Mouse (Mus musculus) urinary bladder, postnatal 10 days (tissue): ENCODE measurements at regions not wholly inside any gene's neighbourhood (a gene's known extent, or its start where the extent isn't known, plus 50 kb on each side); places are given as distances from the start of the nearest gene placed in this dataset.

ENCODE experiments used
- DNase-seq: peaks from one replicate; pipeline ENCODE4 v3.0.0; 2022; ENCODE audit warnings: low spot score

DNA sequence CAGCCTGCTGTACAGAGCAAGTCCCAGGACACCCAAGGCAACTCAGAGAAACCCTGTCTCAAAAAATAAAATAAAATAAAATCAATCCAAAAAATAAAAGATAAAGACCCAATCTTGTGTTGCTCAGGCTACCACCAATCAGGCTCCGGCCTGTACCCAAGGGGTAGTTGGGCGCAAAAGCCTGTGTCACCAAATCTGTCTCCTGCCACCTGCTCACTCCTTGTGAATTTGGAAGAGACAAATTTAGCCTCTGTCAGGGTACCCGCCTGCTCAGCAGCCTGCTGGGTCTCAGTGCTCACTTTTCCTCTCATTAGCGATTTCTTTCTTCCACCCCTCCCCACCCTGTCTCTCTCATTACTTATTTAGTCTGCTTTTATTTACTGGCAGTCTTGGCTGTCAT, 54.6 kb downstream of the Sox4 start:
- DNase-seq: no peak

DNA sequence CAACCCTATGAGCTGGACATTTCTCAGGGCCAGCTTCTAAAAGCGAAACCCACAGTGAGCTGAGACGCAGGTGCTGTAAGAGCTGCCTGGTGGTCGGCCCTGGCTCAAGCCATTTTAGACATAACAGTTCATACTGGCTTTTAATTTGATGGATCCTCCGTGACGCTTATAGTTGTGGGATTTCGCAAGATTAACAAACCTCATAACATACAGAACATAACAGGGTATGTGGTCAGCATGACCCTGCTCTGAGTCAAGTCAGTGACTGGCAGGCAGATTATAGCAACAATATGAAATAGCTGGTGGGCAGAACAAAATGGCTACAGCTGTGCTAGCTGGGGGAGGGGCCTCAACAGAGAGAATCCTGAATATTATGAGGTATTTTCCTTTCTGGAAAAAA, 60.6 kb downstream of the Sox4 start:
- DNase-seq: no peak

DNA sequence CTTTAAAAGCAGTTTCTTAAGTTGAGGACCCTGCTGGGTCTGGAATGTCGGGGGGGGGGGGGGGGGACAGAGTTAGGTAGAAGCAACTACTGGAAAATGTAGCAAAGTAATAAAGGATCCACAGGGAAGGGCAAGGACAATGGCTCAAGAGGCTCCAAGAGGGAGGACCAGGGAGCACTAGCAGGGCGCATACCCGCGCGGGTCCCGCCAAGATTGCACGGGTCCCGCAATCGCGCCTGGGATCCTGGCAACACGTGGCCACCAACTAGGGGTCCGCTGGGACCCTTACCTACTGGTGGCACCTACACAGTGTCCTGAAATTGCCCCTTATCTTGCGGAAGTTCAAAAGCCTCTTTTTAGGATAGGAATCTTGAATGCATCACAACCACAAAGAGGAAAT, 66.4 kb downstream of the Sox4 start:
- no peak for DNase-seq

DNA sequence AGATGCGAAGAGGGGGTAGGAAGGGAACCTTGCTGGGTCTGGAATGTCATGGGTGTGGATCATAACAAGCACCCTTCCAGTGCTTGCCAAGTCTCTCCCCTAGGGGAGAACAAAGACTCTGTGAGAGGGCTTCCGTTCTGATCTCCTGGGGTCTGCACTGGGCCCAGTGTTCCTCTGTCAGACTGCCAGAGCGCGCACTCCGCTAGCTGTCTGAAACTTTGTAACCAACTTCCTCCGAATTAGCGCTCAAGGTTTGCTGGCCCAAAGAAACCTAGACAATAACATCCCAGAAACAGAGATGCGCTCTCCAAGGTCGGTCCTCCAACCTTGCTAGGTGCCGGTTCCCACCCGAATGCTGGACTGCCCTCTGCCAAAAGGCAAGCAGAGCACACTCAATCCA, 66.8 kb downstream of the Sox4 start:
- DNase-seq: no peak

DNA sequence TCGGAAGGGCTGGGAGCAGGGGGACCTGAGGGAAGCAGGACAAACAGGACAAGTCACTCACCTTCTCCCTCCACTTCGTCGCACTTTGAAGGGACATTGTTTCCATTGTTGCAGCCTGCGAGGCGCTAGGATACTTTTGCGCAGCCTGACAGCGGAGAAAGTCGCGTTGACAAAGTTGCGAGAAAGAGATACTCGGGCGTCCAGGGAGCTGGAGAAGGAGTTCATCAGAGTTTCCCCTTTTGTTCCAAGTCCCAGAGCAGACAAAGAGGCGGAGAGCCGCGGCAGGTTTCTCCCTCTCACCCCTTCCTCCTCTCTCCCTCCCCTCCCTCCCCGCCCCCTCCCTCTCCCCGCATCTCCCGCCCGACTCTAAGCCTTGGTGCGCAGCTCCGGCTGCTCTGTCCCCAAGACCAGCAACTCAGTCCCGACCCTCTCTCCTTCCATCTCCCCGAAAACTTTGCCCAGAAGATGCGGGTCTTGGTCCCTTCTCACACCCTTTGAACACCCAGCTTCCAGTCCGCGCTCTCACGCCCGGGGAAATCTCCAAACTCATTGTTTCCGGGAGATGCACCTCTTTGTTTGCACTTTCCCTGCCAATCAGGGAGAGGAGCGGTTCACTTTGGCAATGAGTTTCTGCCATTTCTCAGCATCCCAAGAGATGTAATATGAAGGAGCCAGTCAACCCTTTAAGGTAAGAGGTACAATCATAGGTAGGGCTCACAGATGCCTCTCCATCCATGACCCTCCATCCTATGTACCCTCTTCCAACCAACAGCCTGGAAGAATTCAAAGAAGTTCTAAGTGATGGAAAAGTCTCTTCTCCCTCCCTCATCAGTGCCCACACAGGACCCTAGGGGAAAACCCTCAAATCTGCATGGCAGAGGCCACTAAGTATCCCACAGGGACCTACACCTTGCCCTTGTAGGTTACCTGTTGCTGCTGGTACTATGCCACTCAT, 68.2 kb downstream of the Sox4 start:
- DNase-seq: no peak

DNA sequence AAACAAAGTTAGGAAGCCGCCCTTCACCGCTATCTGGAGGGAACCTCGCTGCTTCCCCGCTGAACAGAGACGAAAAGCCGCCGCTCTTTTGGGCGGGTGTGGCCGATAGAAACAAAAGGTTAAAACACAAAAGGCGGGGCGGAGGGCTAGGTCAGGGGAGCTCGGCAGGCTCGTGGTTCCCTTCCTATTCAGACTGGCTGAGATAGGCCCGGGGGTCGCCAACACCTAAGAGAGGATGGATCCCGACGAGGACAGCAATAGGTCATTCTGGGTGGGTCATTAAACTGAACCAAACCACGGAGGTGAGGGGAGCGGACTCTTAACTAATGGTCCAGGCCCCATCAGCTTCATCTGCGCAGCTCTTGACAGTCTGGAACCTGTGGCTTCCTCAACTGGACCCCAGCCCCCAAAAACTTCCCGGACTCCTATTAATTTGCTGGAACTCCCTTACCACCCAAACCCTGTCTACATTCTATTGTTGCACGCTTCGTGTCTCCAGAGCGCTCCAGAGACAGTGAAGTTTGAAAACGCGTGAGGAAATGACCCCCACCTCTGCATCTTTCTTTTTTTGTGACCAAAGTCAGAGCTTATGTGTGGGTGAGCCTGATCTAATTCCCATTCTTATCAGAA, 69.2 kb downstream of the Sox4 start:
- DNase-seq: no peak

DNA sequence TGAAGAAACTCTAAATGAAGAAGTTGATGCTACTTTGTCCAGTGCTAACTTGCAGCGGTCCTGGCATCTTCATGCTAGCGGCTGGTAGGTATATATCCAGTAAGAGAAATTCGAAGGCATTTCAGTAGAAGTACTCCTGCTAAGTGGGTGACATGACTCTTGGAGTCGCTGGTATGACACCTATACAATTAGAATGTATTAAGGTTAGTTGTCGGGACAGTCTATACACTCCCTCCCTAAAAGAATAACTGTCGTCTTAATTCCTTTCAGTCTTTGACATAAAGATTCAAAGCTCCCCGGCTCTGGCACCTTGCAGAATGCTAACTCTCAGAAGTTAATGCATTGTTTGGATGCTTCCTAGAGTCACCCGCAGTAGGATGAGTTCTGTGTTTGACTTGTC, 70.1 kb downstream of the Sox4 start:
- DNase-seq: no peak

DNA sequence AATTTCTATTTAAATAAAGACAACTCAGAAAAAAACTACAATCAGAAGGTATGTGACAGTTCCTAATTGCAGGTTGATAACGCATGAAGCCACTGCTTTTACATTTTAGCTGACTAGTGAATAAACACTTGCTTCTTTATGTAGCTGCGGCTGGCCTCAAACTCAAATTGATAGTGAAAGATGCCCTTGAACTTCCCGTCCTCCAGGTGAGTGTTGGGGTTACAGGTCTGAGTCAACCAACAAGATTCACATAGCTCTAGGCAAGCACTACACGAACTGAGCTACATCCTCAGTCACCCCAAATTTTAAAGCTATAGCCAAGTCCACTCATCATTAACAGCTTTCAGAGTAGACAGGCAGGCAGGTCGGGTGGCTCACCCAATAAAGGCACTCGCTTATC, 72.6 kb downstream of the Sox4 start:
- no peak for DNase-seq

DNA sequence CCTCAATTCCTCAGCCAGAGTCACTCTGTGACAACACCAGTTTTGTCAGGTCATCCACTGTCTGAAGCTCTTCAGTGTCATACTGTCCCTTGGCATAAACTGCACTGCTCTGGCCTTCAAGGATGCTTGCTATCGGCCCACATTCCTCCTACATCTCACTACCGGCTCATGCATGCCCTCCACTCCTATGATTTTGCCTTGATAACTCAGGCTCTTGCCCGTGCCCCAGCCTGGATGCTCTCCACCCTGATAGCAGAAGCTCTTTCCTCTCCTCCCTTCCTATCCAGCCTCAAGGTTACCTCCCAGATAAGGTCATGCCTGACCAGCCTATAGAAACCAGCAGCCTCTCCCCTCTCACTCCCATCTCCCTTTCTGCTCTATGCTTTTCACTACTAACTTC, 74.8 kb downstream of the Sox4 start:
- DNase-seq: no peak

DNA sequence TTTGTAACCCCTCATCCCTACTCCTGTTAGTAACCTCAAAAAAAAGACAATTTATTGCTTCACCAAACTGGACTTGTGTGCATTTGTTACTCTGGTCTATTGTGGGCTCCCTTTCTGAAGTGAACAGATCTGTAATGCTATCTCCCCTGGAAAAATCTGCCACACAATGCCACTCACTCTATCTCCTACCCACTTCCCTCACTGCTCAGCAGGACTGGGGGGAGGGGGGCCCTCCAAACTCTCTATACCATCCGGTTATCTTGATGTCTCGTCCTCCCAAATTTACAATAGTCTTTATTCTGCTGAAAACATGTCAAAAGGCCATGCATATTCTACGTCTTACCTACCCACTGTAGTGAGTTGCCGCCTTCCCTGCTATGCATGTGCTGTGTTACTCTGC, 76.7 kb downstream of the Sox4 start:
- DNase-seq: no peak

DNA sequence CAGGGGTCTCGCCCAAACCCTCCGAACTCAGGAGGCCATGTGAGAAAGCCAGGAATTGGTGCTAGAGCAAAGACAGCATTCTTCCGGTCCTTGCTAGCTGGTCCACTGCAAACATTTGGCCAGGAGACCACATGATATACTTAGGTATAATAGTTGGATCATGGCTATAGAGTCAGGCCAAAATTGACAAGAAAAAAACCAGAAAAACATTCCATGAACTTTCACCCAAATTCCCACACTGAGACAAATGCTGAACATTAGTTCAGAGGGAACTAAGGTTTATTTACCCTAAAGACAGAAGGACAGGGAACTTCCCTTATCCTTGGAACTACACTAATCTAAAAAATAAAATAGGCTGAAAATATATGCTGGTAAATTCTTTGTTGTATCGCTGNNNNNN, 82.8 kb downstream of the Sox4 start:
- no peak for DNase-seq

DNA sequence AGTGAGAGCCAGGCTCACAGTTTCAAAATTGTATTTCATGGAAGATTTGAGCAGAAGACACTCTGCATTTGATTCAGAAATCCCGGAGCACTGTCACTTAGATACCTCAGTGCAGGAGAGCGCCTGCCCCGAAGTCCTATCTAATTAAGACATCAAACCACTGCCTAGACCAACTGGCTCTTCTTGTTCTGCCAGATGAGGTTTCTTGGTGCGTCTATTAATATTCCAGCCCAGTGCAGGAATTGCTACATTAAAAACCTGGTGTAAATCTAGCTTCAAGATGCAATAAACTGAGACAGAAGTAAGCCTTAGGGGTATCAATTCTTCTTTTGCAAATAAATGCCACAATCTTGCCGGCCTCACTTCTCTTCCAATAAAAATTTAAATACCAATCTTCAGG, 86.3 kb downstream of the Sox4 start:
- DNase-seq: no peak

DNA sequence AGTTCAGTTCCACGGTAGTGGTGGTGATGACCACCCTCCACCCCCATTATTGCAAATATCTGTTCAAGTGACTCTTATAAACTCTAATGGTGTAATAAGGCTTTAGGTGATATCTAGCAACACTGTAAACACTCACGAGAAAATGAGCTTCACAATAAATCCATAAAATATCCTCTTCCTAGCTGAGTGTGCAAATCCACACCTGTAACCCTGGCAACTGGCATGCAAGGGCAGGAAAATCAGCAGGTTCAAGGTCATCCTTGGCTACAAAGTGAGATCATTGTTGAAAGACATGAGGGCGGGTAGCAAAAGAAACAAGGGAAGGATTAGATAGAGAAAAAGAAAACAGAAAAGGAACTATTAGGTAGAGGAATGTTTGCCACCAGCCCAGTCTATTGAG, 86.8 kb downstream of the Sox4 start:
- no peak for DNase-seq

DNA sequence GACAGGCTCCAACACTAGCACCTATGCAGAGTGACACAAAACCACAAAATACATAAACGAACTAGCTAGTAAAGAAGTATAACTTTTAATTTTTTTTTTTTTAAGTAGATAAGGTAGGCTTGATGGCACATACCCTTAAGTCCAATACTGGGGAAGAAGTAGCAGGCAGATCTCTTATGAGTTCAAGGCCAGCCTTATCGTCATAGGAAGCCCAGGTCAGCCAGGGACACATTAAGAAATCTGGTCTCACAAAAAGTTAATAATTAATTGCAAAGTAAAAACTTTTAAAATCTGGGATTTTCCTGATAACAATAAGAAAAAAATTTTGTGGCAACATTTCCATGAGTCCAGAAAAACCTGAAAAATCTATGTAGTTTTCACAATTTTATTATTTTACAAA, 92.9 kb downstream of the Sox4 start:
- DNase-seq: no peak

DNA sequence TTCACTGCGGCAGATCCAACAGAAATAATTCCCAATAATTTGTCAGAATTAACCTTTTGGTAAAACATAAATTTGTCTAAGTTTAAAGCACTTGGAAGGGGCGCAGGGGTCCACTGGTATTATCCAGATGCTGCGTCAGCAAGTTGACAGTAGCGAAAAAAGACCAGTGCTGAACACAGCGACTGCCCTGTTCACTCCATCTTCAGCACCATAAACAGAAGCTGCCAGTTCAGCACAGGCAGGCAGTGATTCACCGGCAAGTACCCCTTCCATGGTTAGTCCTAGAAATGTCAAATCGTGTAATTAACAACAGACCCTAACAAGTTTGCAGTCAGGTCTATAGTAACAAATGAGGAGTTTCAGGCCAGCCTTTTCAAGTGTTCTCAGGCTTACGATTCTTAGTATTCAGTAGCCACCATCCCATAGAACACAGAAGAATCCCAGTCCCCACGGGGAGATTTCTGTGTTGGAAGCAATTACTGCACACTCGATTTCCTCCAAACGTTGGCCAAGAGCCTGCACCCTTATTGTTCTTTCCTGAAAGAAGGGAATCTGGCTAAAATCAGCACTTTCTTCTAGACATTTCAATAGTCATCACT, 93.6 kb downstream of the Sox4 start:
- DNase-seq: no peak

DNA sequence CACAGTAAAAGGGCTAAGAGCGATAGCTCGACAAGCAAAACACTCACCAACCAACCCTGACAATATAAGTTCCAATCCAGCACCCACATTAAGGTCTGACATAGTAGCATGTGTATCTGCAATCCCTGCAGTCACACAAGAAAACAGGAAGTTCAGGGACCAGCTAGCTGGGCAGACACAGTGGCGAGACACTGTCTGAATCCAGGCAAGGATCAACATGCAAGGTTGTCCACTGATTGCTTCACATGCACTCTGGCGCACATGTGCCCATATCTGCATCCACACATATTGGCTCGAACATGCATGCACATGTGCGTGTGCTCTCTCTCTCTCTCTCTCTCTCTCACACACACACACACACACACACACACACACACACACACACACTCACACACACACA, 95.5 kb downstream of the Sox4 start:
- DNase-seq: no peak

DNA sequence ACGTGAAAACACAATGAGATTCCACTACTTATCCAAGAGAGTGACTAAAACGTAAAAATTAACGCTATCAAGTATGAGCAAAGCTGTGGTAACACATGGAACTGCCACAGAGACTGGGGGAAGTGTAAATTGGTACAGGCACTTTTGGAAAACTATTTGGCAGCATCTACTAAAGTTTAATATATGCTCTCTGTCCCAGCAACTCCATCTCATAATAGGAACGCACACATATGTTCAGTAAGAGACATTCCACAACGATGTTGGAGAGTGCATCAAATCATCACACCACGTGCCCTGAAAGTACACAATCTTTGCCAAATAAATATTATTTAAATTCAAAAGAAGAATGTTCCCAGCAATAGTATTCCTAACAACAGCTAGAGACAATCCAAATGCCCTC, 96.3 kb downstream of the Sox4 start:
- DNase-seq: no peak

DNA sequence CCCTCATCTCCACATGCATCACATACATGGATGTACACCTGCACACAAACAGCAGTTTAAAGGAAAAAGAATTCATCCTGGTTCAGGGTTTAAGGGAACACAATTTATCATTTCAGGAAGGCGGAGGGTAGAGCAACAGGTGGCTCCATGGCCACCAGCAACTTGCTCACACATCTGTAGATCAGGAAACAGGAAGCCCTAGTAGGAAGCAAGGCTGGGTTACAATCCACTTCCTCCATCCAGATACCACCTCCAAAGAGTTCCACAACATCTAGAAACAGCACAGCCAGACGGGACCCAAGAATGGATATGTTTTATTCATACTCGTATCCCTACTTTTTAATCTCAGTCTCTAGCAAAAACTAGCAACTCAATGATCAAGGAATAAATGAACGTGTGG, 97.0 kb downstream of the Sox4 start:
- no peak for DNase-seq

DNA sequence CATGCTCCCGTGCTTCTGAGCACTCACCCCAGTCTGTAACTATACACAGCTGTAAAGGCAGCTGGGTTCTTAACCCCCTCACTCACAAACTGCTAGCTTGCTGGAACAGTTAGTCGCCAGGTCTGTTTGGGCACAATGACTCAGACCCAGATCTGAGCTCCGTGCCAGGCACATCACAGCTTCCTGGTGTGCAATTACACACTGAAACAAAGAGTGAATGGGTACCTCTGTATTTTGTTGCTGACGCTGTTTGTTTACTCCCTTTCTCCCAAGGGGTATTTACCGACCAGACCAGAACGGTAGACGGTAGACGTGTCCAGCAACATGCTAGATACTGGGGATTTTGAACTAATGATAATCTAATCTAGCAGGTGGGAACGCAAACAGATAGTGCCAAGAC, 99.3 kb downstream of the Sox4 start:
- DNase-seq: no peak

DNA sequence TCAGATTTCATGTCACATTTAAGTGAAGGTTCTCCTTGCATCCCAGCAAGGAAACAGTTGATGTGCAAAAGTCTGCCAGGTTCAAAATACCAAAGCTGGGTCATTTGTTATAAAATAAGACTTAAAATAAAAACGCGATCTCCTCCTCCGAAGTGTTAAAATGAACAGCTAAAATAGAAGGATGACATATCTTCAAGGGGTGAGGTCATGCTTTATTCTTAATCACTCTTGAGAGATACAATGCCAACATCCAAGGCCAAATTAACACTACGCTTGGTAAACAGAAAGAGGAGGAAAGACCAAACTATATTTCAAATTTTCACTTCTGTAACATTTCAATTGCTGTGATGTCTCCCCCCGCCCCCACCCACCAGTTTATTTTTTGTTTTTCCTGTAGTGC, 105.2 kb downstream of the Sox4 start:
- no peak for DNase-seq

DNA sequence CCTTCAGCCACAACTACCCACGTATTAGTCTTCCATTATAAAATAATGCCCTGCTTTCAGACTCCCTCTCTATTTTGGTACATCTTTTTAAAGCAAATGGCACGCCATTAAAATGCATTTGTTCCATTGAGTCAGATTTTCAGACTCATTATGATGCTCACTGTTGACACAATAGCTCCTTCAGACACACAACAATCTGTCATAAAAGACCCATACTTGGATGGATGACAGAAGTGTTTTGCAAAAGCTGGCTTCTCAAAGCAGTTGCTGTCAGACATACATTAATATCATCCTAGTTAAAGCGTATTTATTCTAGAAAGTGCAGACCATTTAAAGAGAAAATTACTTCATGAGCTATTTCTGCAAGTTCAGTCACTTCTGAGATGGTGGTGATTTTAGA, 106.0 kb downstream of the Sox4 start:
- DNase-seq: no peak

DNA sequence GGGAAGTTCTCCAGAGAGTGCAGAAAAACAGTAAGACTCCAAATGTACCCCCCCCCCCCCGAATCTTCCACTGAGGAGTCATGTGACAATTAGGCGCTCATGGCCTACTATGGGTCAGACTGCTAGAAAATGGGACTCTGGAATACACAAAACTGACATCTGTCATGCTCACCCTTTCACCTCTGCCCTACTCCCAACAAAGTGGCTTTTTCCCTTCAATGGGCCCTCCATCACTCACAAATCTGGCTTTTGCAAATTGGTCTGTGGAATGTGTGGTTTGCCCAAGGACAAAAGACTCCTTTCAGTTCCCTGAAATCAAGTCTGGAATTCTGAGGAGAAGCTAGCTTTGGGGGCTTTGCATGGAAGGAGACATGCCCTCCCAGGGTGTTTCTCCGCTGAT, 109.0 kb downstream of the Sox4 start:
- DNase-seq: no peak

DNA sequence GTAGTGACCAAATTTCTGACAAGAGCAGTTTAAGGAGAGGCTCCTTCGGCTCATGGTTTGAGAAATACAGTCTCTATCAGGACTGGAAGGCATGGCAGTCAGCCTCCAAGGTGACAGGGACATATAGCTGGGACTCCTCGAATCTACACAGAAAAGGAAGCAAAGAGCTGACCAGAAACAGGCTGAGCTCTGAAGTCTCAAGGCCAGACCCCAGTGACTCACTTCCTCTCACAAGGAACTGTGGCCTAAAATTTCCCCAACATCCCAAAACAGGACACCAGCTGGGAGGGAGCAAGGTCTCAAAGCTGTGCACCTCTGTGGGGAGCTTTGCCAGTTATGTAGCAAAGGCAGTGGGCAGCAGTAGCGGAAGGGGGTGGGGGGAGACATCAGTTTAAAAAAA, 110.7 kb downstream of the Sox4 start:
- no peak for DNase-seq
